9 mouse cellular contexts compared by ENCODE assay signal in the genomic region with DNA sequence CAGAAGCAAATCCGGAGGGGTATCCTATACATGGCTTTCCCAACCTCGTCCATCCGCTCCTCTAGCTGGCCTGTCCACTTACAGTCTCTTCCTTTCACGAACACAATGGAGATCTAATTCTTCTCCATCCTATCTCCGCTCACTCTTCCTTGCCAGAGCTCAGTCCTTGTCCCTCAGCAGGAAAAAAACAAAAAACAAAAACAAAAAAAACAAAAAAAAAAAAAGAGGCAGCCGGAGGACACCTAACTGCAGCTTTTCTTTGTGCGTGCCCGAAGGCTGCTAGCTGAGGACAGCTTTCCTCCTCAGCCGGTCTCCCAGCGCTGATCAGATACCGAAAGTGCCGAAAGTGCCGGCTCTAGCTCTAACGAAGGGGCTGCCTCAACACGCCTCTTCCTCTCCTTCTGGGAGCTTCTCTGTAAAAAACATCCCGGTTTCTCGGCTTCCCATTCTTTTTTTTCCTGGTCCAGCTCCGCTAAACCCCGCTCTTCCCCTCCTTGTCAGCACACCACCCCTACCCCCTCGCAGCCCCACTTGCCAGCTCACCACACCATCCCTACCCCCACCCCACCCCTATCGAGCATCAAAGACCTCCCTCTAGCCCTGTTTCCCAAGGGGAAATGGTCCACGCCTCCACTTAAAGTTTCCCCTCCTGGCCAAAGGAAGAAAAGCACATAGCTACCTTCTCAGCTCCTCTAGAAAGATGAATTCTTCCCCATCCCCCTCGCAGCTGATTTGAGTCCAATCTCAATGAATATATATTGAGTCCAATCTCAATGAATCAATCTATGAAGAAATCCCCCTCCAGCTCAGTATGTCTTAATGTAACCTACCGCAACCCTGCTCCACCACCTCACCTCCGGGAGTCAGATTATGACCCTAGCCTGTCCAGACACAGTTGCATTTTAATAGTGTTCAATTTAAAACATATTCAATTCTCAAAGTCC. TPM values are rescaled to one million over a fixed set of nuclear protein-coding genes. Genes with fewer than 3 reads are reported as not detected.
A peak's percentile ranks its signal among the peaks of the same experiment; 100 is the strongest.
DNase-seq lines count a peak whose midpoint lies in the region; ATAC-seq lines count a peak whose summit lies in the region.
"Had no signal": no experiment of that assay in that cellular context is flagged by ENCODE, and none has a peak within 500 bp of the region (broad histone marks: within the 10 kb centered on the region; RNA-seq: fewer than 3 reads in every experiment).

No protein-coding gene starts in this region.

- no peak for DNase-seq in lung, postnatal 36 days
- peak; percentile 42 to 54 for DNase-seq in kidney, postnatal 4 days
- DNase-seq in T-cell, adult 2 months (ENCODE audit: low spot score): no peak
- DNase-seq in spleen, postnatal 4 days (ENCODE audit: low spot score in 2 of 2): no peak

- peak overlapping the region; percentile 53 for H3K9ac ChIP-seq in lung, embryonic 15.5 days
- peak overlapping the region; percentile 51 for H3K9ac ChIP-seq in midbrain, embryonic 15.5 days

- no peaks in the 10 kb centered on the region for H3K9me3 ChIP-seq in lung, embryonic 15.5 days
- no peaks in the 10 kb centered on the region for H3K9me3 ChIP-seq in midbrain, embryonic 15.5 days

- 6% methylated on average over 25 of the region's 25 CpGs for WGBS in lung, embryonic 15.5 days
- 4% methylated on average over 25 of the region's 25 CpGs for WGBS in midbrain, embryonic 15.5 days

- H3K4me1 ChIP-seq in lung, embryonic 15.5 days: no peaks in the 10 kb centered on the region
- no peaks in the 10 kb centered on the region for H3K4me1 ChIP-seq in brown adipose tissue, adult 24 weeks (ENCODE audit: control insufficient read depth, insufficient read depth, insufficient read length, low read length)
- H3K4me1 ChIP-seq in midbrain, embryonic 15.5 days: peaks cover 12% of the 10 kb centered on the region

- no peaks in the 10 kb centered on the region for H3K36me3 ChIP-seq in lung, embryonic 15.5 days
- H3K36me3 ChIP-seq in midbrain, embryonic 15.5 days (replicated peaks): no peaks in the 10 kb centered on the region

- H3K27me3 ChIP-seq in lung, embryonic 15.5 days: no peaks in the 10 kb centered on the region
- H3K27me3 ChIP-seq in midbrain, embryonic 15.5 days (replicated peaks): no peaks in the 10 kb centered on the region

- H3K4me2 ChIP-seq in lung, embryonic 15.5 days: peak overlapping the region; percentile 74
- H3K4me2 ChIP-seq in midbrain, embryonic 15.5 days: peak overlapping the region; percentile 60

- peak; percentile 56; the same call in 1 of the 2 replicates for ATAC-seq in lung, embryonic 15.5 days (ENCODE audit: borderline replicate concordance, extremely low read depth, low FRiP score, low TSS enrichment)
- ATAC-seq in granulocyte monocyte progenitor cell, adult 5-6 weeks (replicated peaks; ENCODE audit: poor library complexity, severe bottlenecking): peak; percentile 74
- ATAC-seq in midbrain, embryonic 15.5 days (replicated peaks): peak; percentile 82

- no peak overlapping the region; the same call in 1 of the 2 replicates for H3K27ac ChIP-seq in lung, embryonic 15.5 days
- no peak overlapping the region for H3K27ac ChIP-seq in brown adipose tissue, adult 24 weeks (replicated peaks; ENCODE audit: low read depth, low read length)
- H3K27ac ChIP-seq in midbrain, embryonic 15.5 days: peak overlapping the region; percentile 87

- peak overlapping the region; percentile 54 for H3K4me3 ChIP-seq in lung, embryonic 15.5 days
- H3K4me3 ChIP-seq in brown adipose tissue, adult 24 weeks (ENCODE audit: insufficient read depth, low read depth, low read length): peak overlapping the region; percentile 57
- peak overlapping the region; percentile 44 for H3K4me3 ChIP-seq in midbrain, embryonic 15.5 days

RNA-seq across cellular contexts. Expression of a gene that starts 11.0 kb away (rescaled TPM):
- polyA plus RNA-seq in lung, embryonic 15.5 days (2015; fragmentation: Nextera tagmentation; extraction: Ambion mirVana): 118 and 121 TPM in 2 replicates
- 55.2 and 61.5 TPM in 2 replicates for polyA plus RNA-seq in brown adipose tissue, adult 24 weeks (2012; ENCODE audit: insufficient read depth, insufficient read length, missing spikeins)
- 209 and 230 TPM in 2 replicates for total RNA-seq in granulocyte monocyte progenitor cell, adult 5-6 weeks (2014; fragmentation: Nextera tagmentation)
- total RNA-seq in granulocyte monocyte progenitor cell, adult 5-6 weeks (2017): 490 and 513 TPM in 2 replicates
- 49.6 and 53.4 TPM in 2 replicates for polyA plus RNA-seq in midbrain, embryonic 15.5 days (2015; fragmentation: Nextera tagmentation; extraction: Ambion mirVana)

RNA-seq across cellular contexts. Expression of a gene that starts 14.9 kb away (rescaled TPM):
- not detected in 2 replicates for polyA plus RNA-seq in lung, embryonic 15.5 days (2015; fragmentation: Nextera tagmentation; extraction: Ambion mirVana)
- not detected in 2 replicates for polyA plus RNA-seq in brown adipose tissue, adult 24 weeks (2012; ENCODE audit: insufficient read depth, insufficient read length, missing spikeins)
- not detected in 2 replicates for total RNA-seq in granulocyte monocyte progenitor cell, adult 5-6 weeks (2014; fragmentation: Nextera tagmentation)
- total RNA-seq in granulocyte monocyte progenitor cell, adult 5-6 weeks (2017): not detected in 2 replicates
- 1.3 and 1.4 TPM in 2 replicates for polyA plus RNA-seq in midbrain, embryonic 15.5 days (2015; fragmentation: Nextera tagmentation; extraction: Ambion mirVana)
- total RNA-seq: heart, postnatal 36 days had no signal

RNA-seq across cellular contexts. Expression of a gene that starts 42.8 kb away (rescaled TPM):
- 15.5 and 16.3 TPM in 2 replicates for polyA plus RNA-seq in lung, embryonic 15.5 days (2015; fragmentation: Nextera tagmentation; extraction: Ambion mirVana)
- 4.9 and 5.8 TPM in 2 replicates for polyA plus RNA-seq in brown adipose tissue, adult 24 weeks (2012; ENCODE audit: insufficient read depth, insufficient read length, missing spikeins)
- total RNA-seq in granulocyte monocyte progenitor cell, adult 5-6 weeks (2014; fragmentation: Nextera tagmentation): 6.9 and 11.8 TPM in 2 replicates
- 3.5 and 4.5 TPM in 2 replicates for total RNA-seq in granulocyte monocyte progenitor cell, adult 5-6 weeks (2017)
- polyA plus RNA-seq in midbrain, embryonic 15.5 days (2015; fragmentation: Nextera tagmentation; extraction: Ambion mirVana): 36.1 and 38.6 TPM in 2 replicates

Comparison
In these comparisons a context has a peak if more than half of its experiments do, and no peak if none do; other contexts are left out.
1. DNase-seq: peak in kidney, postnatal 4 days (2 of 2); none in lung, postnatal 36 days (single experiment), T-cell, adult 2 months (single experiment) and spleen, postnatal 4 days (0 of 2).
2. Peak in every context shown above with its lines, with median percentiles within 50 percentile points of each other: ATAC-seq and H3K4me3 ChIP-seq.